Mouse (Mus musculus): ENCODE measurements around the gene Chp2.
"Not testable (repeated sequence)": the region's sequence is repeated elsewhere in the genome, so short reads cannot be mapped to it uniquely, and the experiment has no call there.

Gene Chp2

DNA sequence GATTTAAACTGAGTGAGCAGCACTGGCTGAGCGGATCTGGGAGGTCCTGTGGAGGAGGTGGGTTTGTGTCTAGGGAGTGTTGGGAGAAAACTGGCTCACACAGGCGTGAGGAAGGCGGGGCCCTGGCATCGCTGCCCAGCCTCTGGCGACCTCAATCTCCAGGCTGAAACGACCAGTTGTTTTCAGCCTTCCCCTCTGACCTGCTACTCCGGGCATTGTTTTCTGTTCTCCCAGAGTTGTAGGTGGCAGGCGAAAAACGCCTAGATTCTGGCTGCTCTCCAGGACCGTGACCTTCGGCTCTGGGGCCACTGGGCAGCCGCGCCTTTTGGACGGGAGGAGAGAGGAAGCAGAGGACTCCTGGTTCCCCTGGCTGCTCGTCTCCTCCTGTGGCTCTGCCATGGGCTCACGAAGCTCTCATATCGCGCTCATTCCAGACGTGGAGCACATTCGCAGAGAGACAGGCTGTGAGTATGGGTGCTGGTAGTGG is at the start of gene Chp2:
Gene Chp2 (plus strand): TSS at position 182 of the 487 bp plus-strand sequence.
- peak; percentile 77 for DNase-seq

DNA sequence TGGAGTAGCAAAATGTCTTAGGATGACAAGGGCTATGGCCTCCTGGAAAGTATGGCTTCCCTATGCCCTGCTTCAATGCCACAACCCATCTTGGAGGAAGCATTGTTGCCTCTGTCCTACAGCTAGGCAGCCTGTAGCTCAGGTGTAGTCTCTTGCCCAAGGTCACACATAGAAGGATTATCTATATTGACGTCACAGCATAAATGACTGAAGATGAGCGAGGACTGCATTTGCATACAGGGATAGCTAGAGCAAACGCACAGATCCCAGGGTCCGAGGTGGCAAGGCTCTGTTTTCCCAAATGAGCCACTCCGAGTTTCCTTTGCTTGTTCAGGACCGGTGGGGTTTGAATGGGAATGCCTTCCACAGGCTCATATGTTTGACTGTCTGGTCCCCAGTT is 48.6 kb upstream of the Chp2 start:
- DNase-seq: no peak

DNA sequence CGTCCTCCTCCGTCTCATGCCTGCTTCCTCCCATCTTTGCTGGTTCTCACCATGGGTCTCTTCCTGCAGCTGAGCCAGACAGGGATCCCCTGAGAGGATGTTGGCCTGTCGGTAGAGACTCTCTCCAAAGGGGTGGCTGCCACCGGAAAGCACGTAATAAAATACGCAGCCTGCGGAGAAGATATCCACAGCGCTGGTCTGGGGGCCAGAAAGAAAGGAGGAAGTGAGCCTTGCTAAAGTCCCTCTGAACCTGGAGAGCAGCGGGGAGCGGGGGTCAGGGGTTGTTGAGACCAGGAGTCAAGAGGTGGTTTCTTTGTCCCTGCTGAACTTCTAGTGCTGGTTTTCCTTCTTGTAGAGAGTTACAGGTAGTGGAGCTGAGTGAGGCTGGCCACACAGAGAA is 47.7 kb upstream of the Chp2 start:
- no peak for DNase-seq

DNA sequence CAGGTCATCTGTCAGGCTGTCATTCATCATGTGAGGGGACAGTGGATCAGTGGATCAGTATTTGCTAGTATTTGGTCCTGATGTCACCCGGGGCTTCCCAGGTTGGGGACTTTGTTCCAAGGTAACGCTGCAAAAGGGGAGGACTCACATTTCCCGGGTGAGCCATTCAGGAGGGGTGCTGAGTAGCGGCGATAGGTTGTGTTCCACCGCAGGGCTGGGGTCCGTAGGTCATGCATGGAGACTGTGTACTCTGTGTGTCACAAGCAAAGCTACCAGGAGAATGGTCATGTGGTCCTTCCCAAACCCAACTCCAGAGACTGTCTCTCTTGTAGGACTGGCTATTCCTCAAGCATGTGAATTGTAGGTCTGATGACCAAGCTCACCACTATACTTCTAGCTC is 38.6 kb upstream of the Chp2 start:
- no peak for DNase-seq

DNA sequence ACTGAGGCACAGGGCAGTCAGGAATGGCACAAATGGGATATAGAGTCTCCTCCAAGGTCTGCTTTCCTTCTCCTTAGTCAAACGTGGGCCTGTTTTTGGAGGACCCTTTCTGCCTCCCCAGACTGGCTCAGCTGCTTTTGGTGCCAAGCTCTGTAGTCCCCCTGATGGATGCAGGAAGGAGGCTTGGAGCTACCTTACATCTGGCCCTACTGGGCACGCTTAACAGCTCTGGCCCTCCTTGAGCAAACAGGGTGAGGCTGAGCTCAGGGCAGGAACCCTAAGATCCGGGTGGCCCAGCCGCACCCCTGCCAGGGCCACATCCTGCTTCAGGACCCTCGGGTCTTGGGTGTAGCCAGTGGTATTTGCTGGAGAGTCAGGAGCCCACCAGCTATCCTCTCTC is 34.7 kb upstream of the Chp2 start:
- DNase-seq: no peak

DNA sequence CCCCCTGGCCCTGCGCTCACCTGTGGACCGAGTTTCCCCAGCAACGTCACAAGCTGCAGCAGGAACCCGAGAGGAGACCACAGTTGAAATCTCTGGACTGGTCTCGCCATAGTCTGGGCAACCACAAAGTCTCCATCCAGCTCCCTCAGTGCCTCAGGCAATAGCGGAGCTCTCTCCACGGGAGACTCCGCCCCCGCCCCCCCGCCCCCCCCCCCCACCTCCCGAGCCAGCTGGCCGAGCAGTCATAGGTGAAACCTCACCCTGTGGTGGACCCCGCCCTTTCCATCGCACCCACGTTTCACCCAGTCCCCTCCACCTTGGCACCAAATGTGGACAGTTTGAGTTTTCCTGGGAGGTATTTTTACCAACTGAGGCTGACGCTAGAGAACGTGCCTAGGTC is 33.3 kb upstream of the Chp2 start, which contains the start of gene Ern2:
Gene Ern2 (minus strand): TSS at position 165 of the 400 bp plus-strand sequence.
- DNase-seq: no peak

DNA sequence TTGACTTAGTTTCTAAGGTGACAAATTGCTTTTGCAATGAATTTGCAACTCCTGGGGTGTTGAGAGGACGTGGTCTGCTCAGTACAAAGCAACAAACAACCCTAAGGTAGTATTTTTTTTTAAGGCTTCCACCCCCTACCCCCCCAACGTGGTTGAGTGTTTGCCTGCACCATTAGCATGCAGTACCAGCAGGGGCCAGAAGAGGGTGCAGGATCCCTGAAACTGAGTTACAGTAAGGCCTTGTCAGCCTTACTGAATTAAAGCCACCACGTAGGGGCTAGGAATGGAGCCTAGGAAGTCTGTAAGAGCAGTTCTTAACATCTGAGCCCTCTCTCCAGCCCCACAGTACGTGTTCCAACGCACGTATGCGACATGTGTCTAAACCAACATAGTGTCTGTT is 29.8 kb upstream of the Chp2 start:
- peak; percentile 56 for DNase-seq

DNA sequence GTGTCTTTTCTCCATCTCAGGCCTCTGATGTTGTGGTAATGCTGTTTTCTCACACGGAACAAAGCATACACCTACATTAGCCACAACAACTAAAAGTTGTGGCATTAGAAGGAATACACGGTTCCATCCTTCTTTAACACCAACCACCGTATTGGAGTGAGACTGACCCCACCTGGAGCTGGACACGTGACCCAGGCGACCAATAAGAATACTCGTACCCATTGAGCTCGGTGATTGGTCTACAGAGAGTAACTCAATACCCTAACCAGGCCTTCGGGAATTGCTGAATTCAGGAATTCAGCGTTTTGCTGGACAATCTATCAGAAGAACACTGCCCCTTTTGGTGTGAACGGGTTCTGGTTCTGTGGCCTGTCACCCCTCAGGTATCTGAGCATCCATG is 28.2 kb upstream of the Chp2 start:
- no peak for DNase-seq

DNA sequence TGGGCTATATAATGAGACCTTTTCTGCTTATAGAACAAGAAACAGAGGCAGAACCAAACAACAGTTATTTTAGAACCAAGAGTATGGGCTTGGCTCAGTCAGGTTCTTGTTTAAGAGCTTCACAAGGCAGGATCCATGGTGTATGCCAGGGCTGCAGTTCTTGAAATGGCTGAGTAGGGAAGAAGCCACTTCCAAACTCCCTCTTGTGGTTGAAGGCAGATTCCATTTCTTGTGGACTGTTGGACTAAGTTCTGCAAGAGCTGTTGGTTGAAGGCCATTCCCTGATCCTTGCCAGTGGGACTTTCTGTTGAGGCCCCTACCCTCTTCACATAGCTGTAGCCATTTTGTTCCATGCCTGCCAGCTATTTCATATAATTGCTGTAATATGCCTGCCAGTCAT is 25.4 kb upstream of the Chp2 start:
- DNase-seq: no peak

DNA sequence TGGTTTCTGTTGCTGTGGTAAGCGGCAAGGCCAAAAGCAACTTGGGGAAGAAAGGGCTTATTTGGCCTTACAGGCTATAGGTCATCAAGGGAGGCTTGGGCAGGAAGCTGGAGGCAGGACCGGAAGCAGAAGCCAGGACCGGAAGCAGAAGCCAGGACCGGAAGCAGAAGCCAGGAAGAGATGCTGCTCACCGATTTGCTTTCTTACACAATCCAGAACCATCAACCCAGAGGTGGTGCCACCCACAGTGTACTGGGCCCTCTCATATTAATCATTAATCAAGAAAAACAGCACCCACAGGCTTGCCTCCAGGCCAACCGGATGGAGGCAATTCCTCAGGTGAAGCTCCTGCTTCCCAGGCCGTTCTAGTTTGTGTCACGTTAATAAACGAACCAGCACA is 22.5 kb upstream of the Chp2 start:
- DNase-seq: no peak

DNA sequence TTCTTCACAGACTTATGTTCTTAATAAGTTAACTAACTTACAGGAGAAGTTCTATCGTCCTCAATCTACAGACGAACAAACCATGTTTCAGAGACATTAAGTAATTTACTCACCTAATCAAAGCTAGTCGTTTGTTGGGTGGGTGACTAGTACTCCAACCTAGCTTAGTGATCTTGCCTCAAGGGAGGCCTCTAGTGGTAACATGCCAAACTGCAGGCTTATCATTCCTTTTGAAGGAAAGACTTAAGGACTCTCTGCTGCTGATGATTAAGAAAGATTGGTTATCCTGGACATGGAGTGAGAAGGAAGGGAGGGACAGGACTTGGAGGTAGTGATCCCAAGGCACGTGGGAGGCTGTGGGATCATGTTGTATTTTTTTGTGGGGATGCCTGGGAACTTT is 22.0 kb upstream of the Chp2 start:
- DNase-seq: peak; percentile 63

DNA sequence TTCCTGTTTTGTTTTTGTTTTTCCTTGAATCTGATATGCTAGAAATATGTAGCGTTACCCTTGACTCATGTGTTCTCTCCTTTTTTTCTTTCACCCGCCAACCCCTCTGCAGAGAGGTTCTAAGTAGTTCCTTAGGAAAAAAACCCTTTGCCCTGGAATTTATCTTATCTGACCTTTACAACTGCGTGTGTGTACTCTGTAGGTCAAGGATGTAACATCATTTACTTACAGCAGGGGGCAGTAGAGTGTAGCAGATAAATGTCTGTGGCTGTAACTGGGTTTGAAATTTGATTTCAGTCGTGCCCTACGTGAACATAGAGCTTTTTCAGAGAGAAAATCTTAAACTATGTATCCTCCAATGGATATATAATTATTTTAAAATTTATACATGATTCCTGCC is 20.0 kb upstream of the Chp2 start:
- peak; percentile 53 for DNase-seq

DNA sequence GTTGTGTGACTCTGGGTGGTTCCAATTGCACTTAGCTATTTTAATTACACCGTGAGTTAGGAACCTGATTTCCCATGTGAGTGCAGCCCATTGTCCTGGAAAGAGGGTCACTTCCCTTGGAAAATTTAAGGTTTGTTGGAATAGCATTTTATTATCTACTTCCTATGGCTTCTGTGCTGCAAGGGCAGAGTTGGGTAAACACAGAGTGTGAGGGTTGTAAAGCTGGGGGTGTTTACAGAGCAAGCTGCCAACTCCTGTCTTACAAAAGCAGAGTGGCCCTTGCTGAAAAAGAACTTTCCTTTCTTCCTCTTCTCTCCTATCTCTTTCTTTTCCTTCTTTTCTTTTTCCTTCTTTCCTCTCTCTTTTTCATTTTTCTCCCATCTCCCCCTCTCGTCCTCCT is 15.4 kb upstream of the Chp2 start:
- no peak for DNase-seq

DNA sequence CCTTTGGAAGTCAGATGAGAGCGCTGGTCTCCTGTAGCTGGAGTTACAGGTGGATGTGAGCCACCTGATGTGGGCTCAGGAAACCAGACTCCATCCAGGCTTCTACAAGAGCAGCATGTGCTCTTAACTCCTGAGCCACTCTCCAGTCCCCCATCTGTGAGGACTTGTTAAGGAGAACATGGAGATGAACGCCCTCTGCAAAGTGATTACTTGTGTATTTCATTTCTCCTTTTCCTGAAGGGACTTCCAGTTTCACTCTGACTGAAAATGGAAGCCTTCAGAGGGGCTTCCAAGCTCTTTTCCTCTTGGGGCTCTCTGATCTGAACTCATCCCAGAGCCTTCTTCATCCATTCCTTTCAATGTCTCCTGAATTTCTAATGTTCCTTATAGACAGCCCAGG is 13.2 kb upstream of the Chp2 start:
- no peak for DNase-seq

DNA sequence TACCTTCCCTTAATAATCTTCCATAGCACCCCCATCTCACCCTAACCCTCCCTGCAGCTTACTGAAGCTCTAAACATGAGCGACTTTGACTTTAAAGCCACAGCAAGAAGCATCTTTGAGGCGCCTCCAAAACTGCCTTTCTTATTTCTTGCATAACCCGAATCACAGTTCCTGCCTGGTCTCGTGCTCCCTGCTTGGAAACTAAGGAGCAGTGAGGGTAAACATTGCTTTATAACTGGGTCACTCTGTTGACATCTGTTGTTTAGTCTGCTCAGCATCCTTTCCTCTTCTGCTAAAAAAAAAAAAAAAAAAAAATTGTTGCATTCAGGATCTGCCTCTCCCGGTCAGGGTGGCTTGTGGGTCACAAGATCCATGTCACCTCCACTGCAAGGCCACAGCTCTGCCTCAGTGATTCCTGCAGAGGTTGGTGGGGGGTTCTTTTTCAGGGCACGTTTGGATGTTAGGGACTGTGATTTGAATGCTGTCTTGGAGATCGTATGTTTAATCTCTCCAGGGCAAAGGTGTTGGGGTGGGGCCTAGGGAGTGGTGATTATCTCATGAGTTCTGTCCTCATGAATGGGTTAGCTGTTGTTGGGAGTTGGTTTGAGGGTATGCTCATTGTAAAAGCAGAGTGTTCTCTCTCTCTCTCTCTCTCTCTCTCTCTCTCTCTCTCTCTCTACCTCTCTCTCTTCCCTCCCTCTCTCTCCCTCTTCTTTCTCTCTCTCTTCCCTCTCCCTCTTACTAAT is 10.8 kb upstream of the Chp2 start:
- peak; percentile 70 for DNase-seq

DNA sequence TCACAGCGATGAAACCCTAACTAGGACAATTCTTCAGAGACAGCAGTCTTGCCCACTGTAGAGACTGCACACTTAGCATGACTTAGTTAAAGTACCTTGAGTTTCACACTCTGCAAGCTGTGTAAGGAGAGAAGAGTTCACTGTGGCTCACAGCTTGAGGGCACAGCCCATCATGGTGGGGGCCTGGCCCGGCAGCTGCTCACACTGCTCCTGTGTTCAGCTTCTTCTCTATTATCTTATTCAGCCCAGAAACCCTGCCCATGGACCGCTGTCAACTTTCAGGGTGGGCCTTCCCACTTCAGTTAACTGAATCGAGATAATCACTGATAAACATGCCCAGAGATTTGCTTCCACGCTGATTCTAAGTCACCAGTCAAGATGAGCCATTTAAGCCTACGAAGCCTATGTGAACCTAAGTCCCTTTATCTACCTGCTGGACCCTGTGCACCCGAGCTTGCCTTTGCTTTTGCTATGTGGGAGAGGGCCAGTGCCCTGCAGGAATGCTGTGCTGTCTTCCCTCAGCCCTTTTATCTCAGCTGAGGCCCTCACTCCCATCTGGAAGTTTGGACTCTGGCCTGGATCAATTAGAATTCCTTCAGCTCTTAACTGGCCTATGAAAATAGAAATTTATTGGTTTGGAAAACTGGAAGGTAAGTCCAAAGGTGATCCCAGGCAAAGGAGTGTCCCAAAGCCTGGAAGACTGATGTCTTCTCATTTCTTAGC is 6.9 kb downstream of the Chp2 start:
- DNase-seq: no peak

DNA sequence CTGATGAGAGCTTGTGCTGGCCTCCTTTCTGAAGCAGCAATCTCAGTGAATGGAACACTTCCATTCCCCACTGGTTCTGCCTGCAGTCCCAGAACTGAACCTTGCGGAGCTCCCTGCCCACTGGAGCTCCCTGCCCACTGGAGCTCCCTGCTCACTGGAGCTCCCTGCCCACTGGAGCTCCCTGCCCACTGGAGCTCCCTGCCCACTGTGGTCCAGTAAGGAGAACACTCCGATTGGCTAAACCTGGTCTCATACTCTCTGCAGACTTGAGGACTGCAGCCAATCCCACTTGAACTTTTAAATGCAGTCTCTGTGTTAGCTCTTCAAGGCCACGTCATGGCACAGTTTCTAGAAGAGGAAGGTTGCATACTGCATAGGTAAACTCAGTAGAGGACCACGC is 7.4 kb downstream of the Chp2 start:
- no peak for DNase-seq

DNA sequence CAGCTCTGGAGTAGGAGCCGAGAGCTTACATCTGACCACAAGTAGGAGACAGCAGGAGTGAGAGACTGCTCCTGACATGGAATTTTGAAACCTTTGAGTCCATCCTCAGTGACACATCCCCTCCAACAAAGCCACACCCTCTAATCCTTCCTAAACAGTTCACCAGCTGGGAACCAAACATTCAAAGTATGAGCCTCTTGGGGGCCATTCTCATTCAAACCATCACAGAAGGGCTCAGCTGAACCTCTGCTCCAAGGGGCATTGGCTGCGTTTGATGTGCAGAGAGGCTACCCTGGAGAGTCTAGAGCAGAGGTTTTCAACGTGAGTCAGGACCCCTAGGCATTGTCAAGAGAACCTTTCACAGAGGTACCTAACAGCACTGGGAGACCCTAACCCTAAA is 10.0 kb downstream of the Chp2 start:
- DNase-seq: no peak

DNA sequence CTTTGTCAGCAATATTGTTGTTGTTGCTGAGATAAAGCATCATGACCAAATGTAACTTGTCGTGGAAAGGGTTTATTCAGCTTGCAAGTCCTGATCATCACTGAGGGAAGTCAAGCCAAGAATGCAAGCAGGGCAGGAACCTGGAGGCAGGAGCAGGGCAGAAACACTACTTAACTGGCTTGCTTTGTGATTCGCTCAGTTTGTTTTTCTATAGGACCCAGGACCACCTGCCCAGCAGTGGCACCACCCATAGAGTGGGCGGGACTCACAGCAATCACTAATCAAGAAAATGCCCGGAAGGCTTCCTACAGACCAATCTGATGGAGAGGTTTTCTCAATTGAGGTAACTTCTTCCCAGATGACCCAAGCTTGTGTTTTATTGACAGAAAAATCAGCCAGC is 10.6 kb downstream of the Chp2 start:
- DNase-seq: no peak

DNA sequence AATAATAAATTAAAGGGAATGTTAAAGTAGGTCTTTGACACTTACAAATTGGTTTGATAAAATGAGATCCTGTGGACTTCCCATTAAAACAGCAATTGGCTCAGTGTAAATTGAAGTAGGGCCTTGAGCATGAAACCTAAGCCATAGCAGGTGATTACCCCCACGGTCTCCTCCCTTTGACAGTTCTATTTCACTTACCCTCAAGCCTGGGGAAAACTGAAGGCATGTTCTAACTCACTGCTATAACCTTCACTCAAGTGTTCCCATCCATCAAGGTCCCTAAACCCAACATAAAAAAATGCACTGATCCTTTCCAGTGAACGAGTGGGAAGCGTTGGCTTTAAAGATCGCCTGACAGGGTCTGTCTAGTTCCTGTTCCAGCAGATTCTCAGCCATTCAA is 11.6 kb downstream of the Chp2 start:
- DNase-seq: no peak

DNA sequence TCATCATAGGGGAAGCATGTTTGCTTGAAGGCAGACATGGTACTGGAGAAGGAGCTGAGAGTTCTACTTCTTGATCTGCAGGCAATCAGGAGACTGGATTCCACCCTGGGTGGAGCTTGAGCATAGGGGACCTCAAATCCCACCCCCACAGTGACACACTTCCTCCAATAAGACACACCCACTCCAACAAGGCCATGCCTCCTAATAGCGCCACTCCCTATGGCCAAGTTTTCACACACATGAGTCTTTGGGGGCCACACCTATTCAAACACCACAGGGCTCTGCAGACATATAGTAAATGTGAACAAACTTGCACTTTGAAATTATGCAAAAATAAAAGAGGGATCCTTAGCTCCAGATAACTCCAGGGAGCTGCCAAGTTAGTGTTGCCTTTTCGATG is 19.6 kb downstream of the Chp2 start:
- DNase-seq: no peak

DNA sequence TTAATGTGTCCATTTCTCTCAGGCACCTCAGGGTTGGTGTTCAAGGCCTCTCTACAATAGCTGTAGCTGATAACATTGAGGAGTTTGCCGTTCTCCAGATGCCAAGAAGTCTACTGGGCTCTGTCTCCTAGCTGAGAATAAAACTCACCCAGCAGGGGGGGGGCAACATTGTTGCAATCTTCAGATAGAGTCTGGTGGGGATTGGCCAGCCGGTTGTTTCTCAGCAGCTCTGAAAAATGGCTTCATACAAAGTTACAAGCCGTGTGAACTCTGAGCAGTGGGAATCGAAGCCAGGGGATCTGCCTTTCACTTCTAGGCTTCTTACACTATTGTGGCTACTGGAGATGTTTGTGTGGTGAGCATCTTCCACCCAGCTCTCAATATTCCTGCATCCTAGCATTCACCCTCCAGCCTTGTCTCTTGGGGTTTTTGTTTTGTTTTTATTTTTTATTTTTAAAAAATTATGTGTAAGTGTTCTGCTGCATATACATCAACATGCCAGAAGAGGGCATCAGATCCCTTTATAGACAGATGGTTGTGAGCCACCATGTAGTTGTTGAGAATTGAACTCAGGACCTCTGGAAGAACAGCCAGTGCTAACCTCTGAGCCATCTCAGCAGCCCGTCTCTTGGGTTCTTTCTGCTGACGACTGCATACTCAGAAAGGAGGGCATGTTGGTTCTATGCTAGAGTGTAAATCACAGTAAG is 21.3 kb downstream of the Chp2 start:
- DNase-seq: no peak

DNA sequence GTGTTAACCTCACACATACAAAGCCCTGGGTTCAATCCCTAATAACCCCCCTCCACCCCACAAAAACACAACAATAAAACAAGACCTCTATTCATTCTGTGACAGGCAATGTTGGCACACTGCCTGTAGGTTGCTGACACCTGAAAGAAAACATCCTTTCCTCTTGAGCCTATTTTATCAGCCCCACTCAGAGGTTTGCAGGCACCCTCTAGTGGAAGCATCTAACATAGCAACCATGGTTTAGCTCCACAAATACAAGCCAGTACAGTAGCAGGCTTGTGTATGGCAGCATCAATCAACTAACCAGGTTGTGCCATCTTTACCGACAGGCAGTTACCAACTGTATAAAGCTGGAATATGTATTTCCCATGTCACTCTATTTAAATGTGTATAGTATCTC is 23.0 kb downstream of the Chp2 start:
- DNase-seq: peak; percentile 52

DNA sequence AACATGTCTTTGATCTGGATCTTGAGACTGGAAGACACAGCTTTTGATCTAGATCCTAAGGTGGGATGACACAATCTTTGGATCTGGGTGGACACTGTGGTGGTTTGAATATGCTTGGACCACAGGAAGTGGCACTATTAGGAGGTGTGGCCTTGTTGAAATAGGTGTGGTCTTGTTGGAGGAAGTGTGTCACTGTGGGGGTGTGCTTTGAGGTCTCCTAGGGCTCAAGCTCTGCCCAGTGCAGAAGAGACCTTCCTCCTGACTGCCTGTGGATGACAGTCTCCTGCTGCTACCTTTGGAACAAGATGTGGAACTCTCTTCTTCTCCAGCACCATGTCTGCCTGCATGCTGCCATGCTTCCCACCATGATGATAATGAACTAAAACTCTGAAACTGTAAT is 23.4 kb downstream of the Chp2 start:
- DNase-seq: not testable (repeated sequence)

All from lung, postnatal 10 days (tissue).